ENCODE assay signal across 26 mouse cellular contexts in genomic region chr3:46870876-46871275, GRCm38 (mm10).
DNase-seq lines count a peak whose midpoint lies in the region; ATAC-seq and TF ChIP-seq lines count a peak whose summit lies in the region.
"Had no signal": no experiment of that assay in that cellular context is flagged by ENCODE, and none has a peak within 500 bp of the region (broad histone marks: within the 10 kb centered on the region; RNA-seq: fewer than 3 reads in every experiment).

No protein-coding gene starts in this region.

- in situ Hi-C loops in ES-E14 (cut with MboI; ENCODE audit: low sequenced_read_pairs in 2 of 2, unreplicated experiment in 2 of 2), result no loop called here

- no peak overlapping the region for H3K9ac ChIP-seq in midbrain, embryonic 11.5 days (ENCODE audit: low read length)
- no peak overlapping the region for H3K9ac ChIP-seq in midbrain, postnatal 0 days (replicated peaks; ENCODE audit: low read length, poor library complexity, severe bottlenecking)
- H3K9ac ChIP-seq in ES-E14 (ENCODE audit: insufficient read depth, low read depth, low read length, poor library complexity, severe bottlenecking), result no peak overlapping the region
- H3K9ac ChIP-seq in hindbrain, embryonic 16.5 days (ENCODE audit: low read depth, low read length), result no peak overlapping the region
- H3K9ac ChIP-seq: embryonic facial prominence, embryonic 13.5 days; embryonic facial prominence, embryonic 15.5 days; forebrain, embryonic 12.5 days had no signal

- H3K27ac ChIP-seq in midbrain, embryonic 11.5 days (ENCODE audit: low read depth, low read length), result no peak overlapping the region
- H3K27ac ChIP-seq in midbrain, postnatal 0 days (ENCODE audit: low read depth, low read length), result no peak overlapping the region
- H3K27ac ChIP-seq in ES-E14 (ENCODE audit: insufficient read depth, low read depth, low read length, poor library complexity, severe bottlenecking), result peak overlapping the region; percentile 90; the same call in 1 of the 2 replicates
- no peak overlapping the region for H3K27ac ChIP-seq in hindbrain, embryonic 16.5 days (ENCODE audit: low read depth, low read length)
- H3K27ac ChIP-seq: embryonic facial prominence, embryonic 13.5 days; embryonic facial prominence, embryonic 15.5 days; forebrain, embryonic 10.5 days; forebrain, embryonic 12.5 days had no signal

- H3K9me3 ChIP-seq in midbrain, embryonic 11.5 days (ENCODE audit: control insufficient read depth, low read length), result no peaks in the 10 kb centered on the region
- H3K9me3 ChIP-seq in midbrain, postnatal 0 days (ENCODE audit: low read length), result no peaks in the 10 kb centered on the region
- H3K9me3 ChIP-seq in ES-E14 (ENCODE audit: control insufficient read depth, insufficient read depth, low read depth, low read length), result no peaks in the 10 kb centered on the region
- no peaks in the 10 kb centered on the region for H3K9me3 ChIP-seq in hindbrain, embryonic 16.5 days (ENCODE audit: control insufficient read depth, low read length)
- H3K9me3 ChIP-seq: embryonic facial prominence, embryonic 15.5 days; forebrain, embryonic 10.5 days; forebrain, embryonic 12.5 days had no signal

- no peaks in the 10 kb centered on the region for H3K36me3 ChIP-seq in midbrain, embryonic 11.5 days (ENCODE audit: control insufficient read depth, insufficient read depth, low read length)
- no peaks in the 10 kb centered on the region for H3K36me3 ChIP-seq in midbrain, postnatal 0 days (ENCODE audit: insufficient read depth, low read length)
- no peaks in the 10 kb centered on the region for H3K36me3 ChIP-seq in ES-E14 (ENCODE audit: control insufficient read depth, insufficient read depth, low read length, poor library complexity, severe bottlenecking)
- H3K36me3 ChIP-seq in hindbrain, embryonic 16.5 days (ENCODE audit: control insufficient read depth, insufficient read depth, low read length), result no peaks in the 10 kb centered on the region
- H3K36me3 ChIP-seq: embryonic facial prominence, embryonic 13.5 days; embryonic facial prominence, embryonic 15.5 days; forebrain, embryonic 10.5 days; forebrain, embryonic 12.5 days had no signal

- no peaks in the 10 kb centered on the region for H3K27me3 ChIP-seq in midbrain, embryonic 11.5 days (ENCODE audit: control insufficient read depth, insufficient read depth, low read length)
- no peaks in the 10 kb centered on the region for H3K27me3 ChIP-seq in midbrain, postnatal 0 days (ENCODE audit: insufficient read depth, low read length)
- no peaks in the 10 kb centered on the region for H3K27me3 ChIP-seq in hindbrain, embryonic 16.5 days (replicated peaks; ENCODE audit: control insufficient read depth, insufficient read depth, low read length)
- H3K27me3 ChIP-seq: CH12.LX; embryonic facial prominence, embryonic 13.5 days; embryonic facial prominence, embryonic 15.5 days; forebrain, embryonic 12.5 days had no signal

- TF ChIP-seq CTCF in midbrain, postnatal 0 days (IDR thresholded peaks at IDR 0.05), result no peak

- ATAC-seq in midbrain, embryonic 11.5 days (ENCODE audit: low FRiP score), result no peak
- ATAC-seq in midbrain, postnatal 0 days (ENCODE audit: low FRiP score), result no peak
- ATAC-seq in hindbrain, embryonic 16.5 days, result no peak
- ATAC-seq: CD4-positive, CD25-positive, alpha-beta regulatory T cell, adult 4 months; forebrain, embryonic 14.5 days; forebrain, embryonic 16.5 days had no signal

- no peak overlapping the region for H3K4me3 ChIP-seq in midbrain, embryonic 11.5 days (ENCODE audit: low read depth, low read length)
- H3K4me3 ChIP-seq in midbrain, postnatal 0 days (ENCODE audit: low read depth, low read length), result no peak overlapping the region
- H3K4me3 ChIP-seq in ES-E14 (ENCODE audit: insufficient read depth in 1 of 2, low read depth in 1 of 2, low read length in 2 of 2, poor library complexity in 1 of 2, severe bottlenecking in 1 of 2), result no peak overlapping the region
- no peak overlapping the region for H3K4me3 ChIP-seq in hindbrain, embryonic 16.5 days (ENCODE audit: low read length)
- H3K4me3 ChIP-seq: embryonic facial prominence, embryonic 13.5 days; embryonic facial prominence, embryonic 15.5 days; erythroblast, embryonic 14.5 days; forebrain, embryonic 10.5 days; forebrain, embryonic 12.5 days had no signal

- no peaks in the 10 kb centered on the region for H3K4me1 ChIP-seq in midbrain, embryonic 11.5 days (ENCODE audit: control insufficient read depth, insufficient read depth, low read length)
- H3K4me1 ChIP-seq in midbrain, postnatal 0 days (ENCODE audit: insufficient read depth, low read length), result no peaks in the 10 kb centered on the region
- peaks cover 0 to 12% of the 10 kb centered on the region in 2 experiments; a peak in 2 of 4 replicates for H3K4me1 ChIP-seq in ES-E14 (ENCODE audit: control insufficient read depth in 2 of 2, insufficient read depth in 2 of 2, low read length in 2 of 2, poor library complexity in 1 of 2)
- no peaks in the 10 kb centered on the region for H3K4me1 ChIP-seq in hindbrain, embryonic 16.5 days (ENCODE audit: control insufficient read depth, insufficient read depth, low read depth, low read length)
- H3K4me1 ChIP-seq: embryonic facial prominence, embryonic 13.5 days; embryonic facial prominence, embryonic 15.5 days; forebrain, embryonic 10.5 days; forebrain, embryonic 12.5 days had no signal

- peak; percentile 83 for DNase-seq in midbrain, embryonic 11.5 days (ENCODE audit: low spot score, missing footprints)
- no peak for DNase-seq in midbrain, postnatal 0 days (ENCODE audit: low spot score)
- no peak for DNase-seq in ES-E14 (ENCODE audit: low read depth, low spot score)
- DNase-seq in ZHBTc4 (ENCODE audit: low read depth, low spot score), result peak; percentile 82
- no peak for DNase-seq in kidney, adult 18-20 months
- DNase-seq: adrenal gland, adult 2 months; adrenal gland, postnatal 10 days; adrenal gland, postnatal 25 days; B cell, adult 2 months; cerebellum, adult 11 months; cerebellum, adult 18-20 months; cerebellum, adult 8-10 months; cerebellum, adult 9-11 months; cerebellum, postnatal 14 days; cerebellum, postnatal 36 days; embryo, embryonic 11 days had no signal

- H3K4me2 ChIP-seq in midbrain, embryonic 11.5 days, result no peak overlapping the region
- H3K4me2 ChIP-seq in midbrain, postnatal 0 days (ENCODE audit: low read depth, low read length, poor library complexity, severe bottlenecking), result no peak overlapping the region
- no peak overlapping the region for H3K4me2 ChIP-seq in hindbrain, embryonic 16.5 days (ENCODE audit: low read length)
- H3K4me2 ChIP-seq: embryonic facial prominence, embryonic 13.5 days; embryonic facial prominence, embryonic 15.5 days; forebrain, embryonic 12.5 days had no signal

TF ChIP-seq in ES-E14, 5 proteins besides CTCF, POLR2A, EP300 and RAD21:
- TF ChIP-seq CHD2 (IDR thresholded peaks at IDR 0.05; ENCODE audit: low read depth, low read length), result peak; percentile 70; the same call in 1 of the 2 replicates
- no peak for TF ChIP-seq ZNF384 (IDR thresholded peaks at IDR 0.05; ENCODE audit: low read depth, low read length)
TF ChIP-seq in ES-E14: peak in this region for 1.

Comparison
In these comparisons a context has a peak if more than half of its experiments do, and no peak if none do; other contexts are left out.
1. DNase-seq: peak in midbrain, embryonic 11.5 days (single experiment) and ZHBTc4 (single experiment); none in midbrain, postnatal 0 days (single experiment), ES-E14 (single experiment) and kidney, adult 18-20 months (single experiment).